Mouse (Mus musculus): ENCODE measurements at regions not wholly inside any gene's neighbourhood (a gene's known extent, or its start where the extent isn't known, plus 50 kb on each side); places are given as distances from the start of the nearest gene placed in this dataset.
"Not testable (repeated sequence)": the region's sequence is repeated elsewhere in the genome, so short reads cannot be mapped to it uniquely, and the experiment has no call there.

DNA sequence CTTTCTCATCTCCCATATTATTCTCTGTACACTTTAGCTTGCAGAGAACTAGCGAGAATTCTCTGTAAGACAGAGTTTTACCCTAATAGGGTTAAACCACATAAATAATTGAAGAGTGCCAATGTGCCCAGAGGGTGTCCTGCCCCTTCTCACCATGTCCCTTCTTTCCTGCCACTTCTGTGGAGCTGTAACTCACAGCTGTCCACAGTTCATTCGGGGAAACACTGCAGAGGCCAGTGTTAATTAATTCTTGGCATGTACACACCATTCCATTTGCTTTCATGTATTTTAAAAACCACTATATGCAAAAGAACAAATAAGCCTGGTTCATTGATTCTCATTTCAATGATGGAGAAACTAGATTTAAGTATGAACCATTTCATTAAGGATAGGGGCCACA, 787.8 kb downstream of the Ets1 start:
- no peak for DNase-seq (ENCODE audit: low spot score in 2 of 2)

DNA sequence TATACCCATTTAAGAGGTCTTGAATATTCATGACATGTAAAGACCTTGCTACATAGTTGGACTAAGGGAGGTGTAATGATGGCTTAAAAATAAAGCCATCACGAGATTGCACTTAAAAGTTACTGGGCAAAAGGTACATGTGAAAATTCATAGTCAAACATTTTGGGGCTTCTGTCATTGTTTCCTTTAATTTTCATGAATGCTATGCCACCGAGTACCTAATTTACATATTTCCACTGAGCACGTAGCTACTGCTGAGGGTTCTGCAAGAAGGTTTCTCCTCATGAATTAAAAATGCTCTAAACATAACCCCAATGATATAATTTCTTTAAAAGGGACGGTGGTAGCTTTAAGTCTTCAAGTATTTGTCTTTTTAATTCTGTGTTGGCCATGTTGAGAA, 800.4 kb downstream of the Ets1 start:
- DNase-seq (ENCODE audit: low spot score in 2 of 2) = no peak

DNA sequence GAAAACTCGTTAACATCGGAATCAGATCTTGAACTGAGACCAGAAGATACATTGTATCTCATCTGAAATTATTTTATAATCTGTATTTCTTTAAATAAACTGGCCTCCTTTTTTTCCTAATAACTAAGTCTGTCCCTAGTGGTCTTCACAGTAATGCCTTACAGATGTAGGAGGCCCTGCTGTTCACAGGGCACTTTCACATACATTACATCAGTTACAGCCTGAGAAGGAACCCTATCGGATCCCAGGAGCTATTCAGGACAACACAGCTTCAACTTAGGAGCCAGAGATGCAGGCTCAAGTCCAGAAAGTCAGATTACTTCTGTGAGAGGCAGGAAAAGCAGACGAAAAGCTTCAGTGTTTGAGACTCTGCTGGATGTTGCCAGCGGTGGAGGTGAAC, 806.2 kb downstream of the Ets1 start:
- DNase-seq (ENCODE audit: low spot score in 2 of 2) = no peak

DNA sequence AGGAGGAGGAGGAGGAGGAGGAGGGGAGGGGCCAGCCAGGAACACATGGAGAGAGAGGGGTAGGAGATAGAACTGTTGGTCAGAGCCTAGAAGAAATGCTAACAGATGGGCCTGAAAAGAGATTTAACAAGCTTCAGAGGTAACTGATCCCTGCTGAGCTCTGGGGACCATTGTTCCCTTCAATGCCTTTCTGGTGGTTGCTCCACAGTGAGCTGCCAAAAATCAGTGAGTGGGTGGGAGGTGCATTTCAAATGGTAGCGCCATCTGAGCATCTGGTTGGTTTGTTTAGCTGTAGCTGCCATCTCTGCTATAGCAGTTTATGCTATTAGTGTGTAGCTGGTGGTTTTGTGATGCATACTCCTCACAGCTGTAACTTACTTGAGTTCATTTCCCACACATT, 809.9 kb downstream of the Ets1 start:
- peak; percentile 13 to 46 for DNase-seq (ENCODE audit: low spot score in 2 of 2)

DNA sequence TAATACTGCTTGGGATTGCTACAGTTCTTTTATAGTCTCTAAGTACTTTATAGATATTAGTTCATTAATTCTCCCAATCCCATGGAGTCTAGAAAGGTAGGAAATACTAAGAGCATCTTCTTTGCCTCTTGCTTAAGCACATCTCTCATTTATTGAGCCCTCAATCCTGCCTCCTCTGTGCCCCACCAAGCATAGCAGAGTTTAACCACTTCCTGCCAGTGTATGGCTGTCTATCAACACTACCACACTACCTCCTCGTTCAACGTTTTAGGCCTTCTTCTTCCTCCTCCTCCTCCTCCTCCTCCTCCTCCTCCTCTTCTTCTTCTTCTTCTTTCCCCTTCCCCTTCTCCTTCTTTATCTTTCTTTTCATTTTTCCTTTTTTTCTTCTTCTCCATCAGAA, 839.1 kb downstream of the Ets1 start:
- DNase-seq (ENCODE audit: low spot score in 2 of 2) = no peak

DNA sequence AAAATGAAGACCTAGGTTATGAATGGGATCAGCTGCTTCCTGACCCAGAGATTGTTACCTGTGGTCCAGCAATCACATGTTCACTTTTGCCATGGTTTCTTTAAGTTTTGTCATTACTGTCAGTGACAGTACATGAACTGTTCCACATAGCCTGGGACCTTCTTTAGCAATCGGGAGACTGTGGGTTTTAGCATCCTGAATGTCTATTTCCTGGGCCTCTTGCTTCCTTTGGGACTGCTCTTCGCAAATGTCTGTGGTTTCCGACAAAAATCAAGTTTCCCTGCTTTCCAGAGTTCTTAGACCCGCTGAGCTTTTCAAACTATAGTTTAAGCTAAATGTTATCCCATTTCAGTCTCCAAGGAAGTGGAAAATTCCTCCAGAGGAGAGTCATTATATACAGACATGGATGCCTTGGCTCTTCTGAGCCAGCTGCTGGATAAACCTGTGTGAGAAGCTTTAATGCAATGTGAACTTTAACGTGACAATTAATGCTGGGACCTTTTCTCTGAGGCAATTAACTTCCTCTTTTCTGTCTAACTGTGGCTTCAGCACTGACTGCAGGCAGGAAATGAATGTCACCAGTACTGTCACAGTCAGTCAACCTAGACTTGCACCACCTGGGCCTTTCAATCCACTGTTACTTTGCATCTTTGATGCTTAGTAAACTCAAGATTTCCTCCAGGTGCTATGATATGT, 847.0 kb downstream of the Ets1 start:
- DNase-seq (ENCODE audit: low spot score in 2 of 2) = no peak

DNA sequence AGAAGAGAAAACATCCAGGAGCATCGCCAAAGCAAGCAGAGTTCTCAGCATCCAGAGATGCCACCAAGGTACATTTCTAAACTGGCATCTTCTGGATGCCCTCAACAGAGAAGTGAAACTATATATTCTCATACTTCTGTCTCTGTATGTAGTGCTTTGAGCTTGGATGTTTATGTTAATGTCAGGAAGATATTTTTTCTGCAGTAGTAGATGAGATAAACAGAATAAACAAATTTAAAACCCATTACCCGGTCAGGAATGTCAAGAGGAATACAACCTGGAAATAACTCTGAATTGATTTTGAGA, 847.5 kb downstream of the Ets1 start:
- DNase-seq (ENCODE audit: low spot score in 2 of 2) = no peak

DNA sequence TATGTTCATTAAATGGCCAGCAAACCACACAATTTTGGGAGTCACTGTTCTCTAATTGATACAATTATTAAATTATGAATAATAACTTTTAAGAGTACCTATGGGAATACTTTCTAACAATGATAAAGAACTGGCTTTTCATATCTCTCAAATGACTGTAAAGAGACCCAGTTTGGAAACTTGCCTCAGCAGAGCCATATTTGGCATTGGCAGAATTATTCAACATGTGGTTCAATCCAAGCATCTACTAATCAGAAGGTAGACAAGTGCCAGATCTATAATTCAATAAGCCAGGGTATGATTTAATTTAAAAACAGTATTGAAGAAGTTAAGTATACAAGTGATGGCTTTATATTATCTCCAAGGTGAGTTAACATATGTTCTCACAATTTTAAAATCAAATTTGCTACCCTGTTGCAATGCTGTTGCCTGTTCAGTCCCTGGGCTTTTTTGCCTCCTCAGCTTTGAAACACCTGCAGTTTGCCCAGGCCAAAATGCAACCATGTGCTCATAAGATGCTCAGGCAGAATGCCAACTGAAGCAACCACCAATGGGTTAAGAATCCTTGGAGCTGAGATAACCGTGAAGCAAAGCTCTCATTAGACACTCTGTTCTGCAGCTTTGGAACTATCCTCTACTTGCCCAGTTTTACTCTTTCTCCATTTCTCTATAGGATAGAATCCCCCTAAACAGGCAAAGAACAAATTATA, 897.2 kb downstream of the Ets1 start:
- DNase-seq (ENCODE audit: low spot score in 2 of 2) = no peak

DNA sequence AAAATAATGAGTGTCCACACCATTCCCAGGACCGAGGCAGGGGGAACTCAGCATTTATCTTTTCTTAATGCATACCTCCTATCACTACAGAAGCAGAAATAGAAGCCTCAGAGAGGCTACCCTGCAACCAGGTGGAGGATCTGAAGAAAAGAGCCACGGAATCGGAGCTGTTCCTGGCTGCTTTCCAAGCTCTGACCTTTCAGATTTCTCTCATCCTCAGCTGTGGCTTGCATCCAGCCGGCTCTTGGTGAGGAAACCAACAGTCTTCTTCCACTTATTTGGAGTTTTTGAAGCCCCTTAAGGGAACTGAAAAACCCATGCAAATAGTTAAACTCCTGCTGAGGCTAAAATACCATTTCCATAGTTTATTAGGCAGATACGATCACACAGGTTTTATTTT, 907.3 kb downstream of the Ets1 start:
- no peak for DNase-seq (ENCODE audit: low spot score in 2 of 2)

DNA sequence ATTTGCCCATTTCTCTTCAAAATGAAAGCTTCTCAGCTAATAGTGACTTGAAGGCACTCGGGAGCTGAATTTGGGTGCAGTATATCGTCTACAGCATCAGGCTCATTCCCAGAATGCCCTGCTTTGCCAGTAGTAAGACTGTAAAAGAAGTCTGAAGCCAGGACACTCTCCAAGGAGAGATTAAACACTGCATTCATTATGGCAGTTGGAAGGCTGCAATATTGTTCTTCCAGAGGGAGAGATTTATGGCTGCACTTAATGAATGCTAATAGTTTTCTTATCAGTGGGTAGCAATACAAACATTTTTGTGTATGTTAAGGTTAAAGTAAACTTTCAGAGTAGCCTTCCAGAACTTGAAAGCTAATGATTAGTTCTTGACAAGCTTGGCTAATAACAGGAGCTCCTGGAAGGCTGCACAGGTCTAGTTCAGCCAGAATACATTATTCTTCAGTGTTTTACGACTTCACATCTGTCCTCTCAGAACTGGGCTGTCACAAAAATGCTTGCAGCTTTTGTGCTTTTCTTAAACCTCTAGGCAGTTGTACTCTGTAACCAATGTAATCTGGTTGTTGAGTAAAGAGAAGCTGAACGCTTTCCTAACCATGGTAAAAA, 910.2 kb downstream of the Ets1 start:
- no peak for DNase-seq (ENCODE audit: low spot score in 2 of 2)

DNA sequence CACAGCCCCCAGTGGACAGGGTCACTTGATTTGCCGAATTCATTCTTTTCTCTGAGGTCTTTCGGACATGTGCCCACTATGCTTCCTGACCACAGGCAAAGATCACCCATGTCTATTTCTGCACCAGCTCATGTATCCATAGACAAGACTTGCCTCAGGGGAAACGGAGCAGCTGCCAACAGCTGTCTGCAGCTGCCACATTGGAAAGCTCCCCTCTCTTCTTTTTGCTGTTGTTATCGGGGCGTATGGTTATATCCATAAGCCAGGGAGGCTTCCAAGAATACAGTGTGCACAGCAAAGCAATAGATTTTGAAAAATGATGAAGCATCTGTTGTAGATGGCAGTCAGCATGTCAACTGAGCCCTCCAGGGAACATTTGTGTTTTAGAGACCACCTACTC, 913.4 kb downstream of the Ets1 start:
- no peak for DNase-seq (ENCODE audit: low spot score in 2 of 2)

DNA sequence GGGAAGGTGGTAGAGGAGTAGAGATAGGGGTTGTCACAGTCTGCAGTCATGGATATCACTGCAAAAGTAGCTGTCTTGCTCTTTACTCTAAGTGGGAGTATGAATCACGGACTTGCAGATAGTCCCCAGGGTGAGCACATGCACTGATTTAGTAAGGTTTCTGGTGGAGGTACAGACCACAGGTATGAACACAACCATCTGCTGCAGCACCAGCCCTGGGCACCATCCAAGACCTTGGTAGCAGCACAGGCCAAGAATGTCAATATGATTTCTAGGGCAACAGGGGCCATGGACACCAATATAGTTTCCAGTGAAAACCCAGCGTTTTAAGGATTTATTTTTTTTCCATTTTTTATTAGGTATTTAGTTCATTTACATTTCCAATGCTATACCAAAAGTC, 913.7 kb upstream of the Kirrel3 start:
- no peak for DNase-seq (ENCODE audit: low spot score in 2 of 2)

DNA sequence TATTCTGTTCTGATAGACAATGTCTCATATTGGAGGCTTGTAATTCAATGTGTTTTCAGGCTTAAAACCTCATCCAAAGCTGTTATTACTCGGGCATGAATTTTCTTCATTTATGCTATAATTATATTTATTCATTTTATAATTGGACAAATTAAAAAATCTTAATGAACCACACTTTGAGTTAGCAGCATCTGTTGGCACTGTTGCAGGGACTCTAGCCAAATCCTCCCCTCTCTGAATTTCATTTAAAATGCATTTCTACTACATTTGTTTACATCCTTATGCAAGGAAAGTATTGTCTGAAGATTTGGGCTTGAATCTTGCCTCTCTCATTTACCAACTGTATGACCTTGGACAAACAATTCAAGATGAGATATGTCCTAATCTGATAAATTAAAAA, 874.2 kb upstream of the Kirrel3 start:
- DNase-seq (ENCODE audit: low spot score in 2 of 2) = no peak

DNA sequence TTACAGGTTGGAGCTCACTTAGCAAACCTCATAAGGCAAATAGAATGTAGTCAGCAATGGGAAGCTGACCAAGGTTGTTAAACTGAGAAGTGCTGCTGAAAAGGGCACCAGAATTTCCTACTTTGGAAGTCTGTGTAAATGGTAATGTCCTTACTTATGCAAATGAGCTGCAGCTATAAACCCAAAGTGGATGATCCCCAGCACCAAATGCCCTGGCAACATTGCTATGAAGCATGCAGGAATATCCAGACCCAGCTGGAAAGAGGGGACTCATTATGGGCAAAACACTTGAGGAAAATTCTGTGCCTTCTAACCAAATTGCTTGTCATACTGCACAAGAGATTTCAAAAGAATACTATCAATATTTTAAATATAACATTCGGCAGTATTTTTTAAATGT, 861.3 kb upstream of the Kirrel3 start:
- no peak for DNase-seq (ENCODE audit: low spot score in 2 of 2)

DNA sequence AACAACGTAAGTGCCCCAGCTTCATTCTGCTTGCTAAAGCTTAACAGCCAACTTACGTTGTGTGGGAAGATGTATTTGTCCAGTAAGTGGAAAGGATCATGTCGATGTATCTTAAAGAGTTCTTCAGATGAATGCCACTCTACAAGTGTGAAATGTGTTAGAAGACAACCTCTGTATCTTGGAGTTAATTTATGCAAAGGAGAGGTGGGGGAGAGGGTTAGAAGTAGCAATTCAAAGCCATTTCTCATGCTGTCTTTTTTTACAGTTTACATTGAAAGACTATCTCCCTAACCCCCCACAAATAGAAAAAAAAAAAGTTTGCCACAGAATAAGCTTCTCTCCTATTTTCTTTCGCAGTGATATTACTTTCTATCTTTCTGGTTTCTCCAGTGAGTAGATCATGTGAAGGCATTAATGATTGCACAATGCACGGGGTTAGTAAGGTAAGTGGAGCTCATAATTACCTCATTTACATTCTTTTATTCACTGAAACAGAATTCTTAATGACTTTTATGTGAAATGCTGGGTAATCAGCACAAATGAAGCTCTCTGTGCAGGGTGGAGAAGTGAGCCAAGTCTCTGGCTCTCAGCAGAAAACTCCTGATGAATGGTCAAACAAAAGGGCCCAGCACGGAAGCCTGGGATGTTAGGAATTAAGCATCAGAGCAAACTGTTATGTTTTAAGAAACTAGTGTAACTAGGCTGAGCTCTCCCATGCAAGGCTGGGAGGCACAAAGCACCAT, 855.8 kb upstream of the Kirrel3 start:
- no peak for DNase-seq (ENCODE audit: low spot score in 2 of 2)

DNA sequence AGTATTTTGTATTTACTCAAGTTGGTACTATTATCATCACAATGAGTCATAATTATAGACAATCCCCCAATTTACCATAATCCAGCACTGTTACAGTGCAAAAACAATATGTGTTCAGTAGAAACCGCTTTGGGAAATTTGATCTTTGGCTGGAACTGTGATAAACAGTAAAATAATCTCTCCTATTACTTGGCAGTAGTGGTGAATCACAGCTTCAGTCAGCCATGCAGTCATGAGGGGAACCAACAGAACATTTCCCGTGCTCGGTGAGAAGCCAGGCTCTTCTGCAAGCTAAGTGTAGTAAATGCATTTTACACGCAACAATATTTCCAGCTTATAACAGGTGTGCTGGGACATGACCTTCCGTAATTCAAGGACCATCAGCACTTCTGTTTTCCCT, 822.7 kb upstream of the Kirrel3 start:
- DNase-seq (ENCODE audit: low spot score in 2 of 2) = no peak

DNA sequence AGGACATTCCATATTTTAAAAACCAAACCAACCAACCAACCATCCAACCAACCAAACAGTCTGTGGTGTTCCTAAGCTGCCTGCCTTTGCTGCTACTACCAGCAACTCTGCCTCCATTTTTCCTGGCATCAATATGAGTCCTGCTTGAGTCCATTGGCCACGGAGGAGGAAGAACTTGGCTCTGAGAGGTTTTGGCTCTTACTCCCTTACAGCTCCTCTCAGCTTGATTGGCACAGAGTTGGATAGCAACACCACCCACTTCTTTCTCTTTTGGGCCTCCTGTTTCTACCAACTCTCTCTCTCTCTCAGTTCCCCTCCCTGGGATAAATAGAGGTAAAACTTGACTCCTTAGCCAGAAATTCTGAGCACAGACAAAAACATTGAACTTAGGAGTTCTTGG, 804.6 kb upstream of the Kirrel3 start:
- peak; percentile 12 to 13 for DNase-seq (ENCODE audit: low spot score in 2 of 2)

DNA sequence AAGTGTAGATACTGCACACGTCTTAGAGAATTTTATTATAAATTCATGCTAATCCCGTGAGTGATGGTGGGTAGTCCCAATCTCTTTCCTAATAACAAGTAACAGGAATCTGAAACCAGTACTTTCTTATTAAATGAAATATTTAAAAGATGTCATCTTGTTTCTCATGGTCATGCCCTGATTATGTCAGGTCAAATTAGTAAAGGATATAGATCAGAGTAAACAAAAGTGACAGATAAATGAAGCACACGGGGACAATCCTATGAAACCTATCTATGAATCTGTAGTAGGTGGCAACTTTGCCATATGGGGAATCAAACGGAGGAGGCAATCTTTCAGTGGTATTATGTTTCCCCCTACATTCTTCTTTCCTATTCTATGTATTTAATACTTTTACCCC, 794.0 kb upstream of the Kirrel3 start:
- DNase-seq (ENCODE audit: low spot score in 2 of 2) = no peak

DNA sequence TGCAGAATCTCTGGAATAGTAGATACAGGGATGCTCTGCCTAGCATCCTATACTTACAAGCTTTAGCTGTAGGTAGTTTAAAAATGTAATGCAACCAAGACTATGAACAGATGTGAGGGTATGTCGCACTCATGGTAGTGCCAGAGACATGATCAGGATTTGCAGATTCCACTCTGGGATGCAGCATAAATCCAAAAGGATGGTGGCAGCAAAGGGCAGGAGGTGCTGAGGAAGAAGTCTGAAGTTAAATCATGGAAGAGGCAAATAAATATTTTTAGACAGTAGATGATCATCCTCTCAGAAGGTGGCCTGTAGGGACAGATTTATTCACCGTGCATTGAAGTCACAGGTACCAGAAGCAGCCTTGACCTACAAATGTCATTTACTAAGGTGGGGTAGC, 768.1 kb upstream of the Kirrel3 start:
- no peak for DNase-seq (ENCODE audit: low spot score in 2 of 2)

DNA sequence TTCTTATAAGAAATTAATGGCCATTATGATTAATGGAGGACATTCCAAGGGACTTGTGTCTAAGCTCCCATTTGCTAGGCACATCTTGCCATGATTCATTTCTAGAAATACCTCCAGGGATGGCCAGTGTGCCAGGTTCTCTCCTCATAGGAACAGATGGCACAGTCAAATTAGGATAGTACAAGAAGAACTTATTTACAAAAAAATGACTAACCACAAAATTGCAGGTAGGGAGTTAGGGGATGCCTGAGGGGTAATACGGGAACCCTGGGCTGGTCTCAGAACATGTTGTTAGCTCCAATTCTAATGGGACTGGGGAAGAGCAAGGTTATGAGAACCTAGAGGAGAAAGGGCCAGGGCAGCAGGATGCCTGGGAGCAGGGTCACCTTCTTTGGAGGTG, 760.9 kb upstream of the Kirrel3 start:
- peak in 1 of 2 experiments; percentile 20 for DNase-seq (ENCODE audit: low spot score in 2 of 2)

DNA sequence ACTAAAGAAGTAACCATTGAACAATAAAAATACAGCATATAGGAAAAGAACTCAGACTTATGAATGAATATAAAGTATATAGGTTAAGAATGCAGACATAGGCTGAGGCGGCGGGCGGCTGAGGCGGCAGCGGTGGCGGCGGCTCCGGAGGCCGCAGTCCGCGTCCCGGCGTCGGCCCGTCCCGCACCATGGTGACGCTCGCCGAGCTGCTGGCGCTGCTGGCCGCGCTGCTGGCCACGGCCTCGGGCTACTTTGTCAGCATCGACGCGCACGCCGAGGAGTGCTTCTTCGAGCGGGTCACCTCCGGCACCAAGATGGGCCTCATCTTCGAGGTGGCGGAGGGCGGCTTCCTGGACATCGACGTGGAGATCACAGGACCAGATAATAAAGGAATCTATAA, 757.6 kb upstream of the Kirrel3 start:
- not testable (repeated sequence) for DNase-seq (ENCODE audit: low spot score in 2 of 2)

DNA sequence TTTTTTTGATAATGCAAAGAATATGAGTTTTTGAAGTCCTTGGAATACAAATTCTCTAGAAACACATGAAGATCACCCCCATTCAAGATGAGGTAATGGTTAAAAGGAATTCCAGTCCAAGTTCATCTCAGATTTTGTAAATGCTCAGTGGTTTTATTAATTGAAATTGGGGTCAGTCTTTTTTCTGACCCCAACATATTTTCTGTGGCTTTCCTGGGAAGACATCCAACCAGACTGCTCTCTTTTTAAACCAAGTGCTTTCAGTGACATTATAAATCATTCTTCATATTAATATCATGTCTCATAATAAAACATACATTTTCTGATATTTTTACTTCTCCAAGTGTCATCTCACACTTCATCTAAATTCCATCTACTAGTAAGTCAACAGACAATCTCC, 725.0 kb upstream of the Kirrel3 start:
- DNase-seq (ENCODE audit: low spot score in 2 of 2) = no peak

DNA sequence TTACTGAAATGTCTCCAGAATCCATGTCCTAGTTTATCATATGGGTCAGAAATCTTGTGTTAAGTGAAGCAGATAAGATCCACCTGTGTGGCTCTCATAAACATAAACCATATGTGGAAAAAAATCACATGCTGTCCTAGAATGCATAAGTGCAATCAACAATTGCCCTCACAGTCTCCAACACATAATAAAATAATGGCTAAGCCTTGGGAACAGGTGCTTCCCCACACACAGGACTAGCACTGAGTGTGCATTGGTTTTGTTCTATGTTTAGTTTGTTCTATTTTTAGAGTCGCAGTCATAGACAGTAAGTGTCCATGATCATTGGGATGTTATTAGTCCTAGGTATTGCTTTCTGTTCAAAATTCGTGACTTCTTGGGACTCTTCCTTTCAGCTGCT, 719.5 kb upstream of the Kirrel3 start:
- no peak for DNase-seq (ENCODE audit: low spot score in 2 of 2)
